Mouse (Mus musculus) urinary bladder, adult 2 months (tissue): ENCODE results near the gene 1500009C09Rik. TPM values are rescaled to one million over a fixed set of nuclear protein-coding genes. Genes with fewer than 3 reads are reported as not detected.

ENCODE experiments used
- DNase-seq: peaks from one replicate; pipeline ENCODE4 v3.0.0; 2022; ENCODE audit warnings: low spot score
- polyA plus RNA-seq: library from polyadenylated mRNA; depleted of rRNA; stranded (reverse); fragments of >200 nt; gene quantifications from 2 replicates; pipeline ENCODE4 v1.2.3, GENCODE M21; 2012; rRNA removed

1500009C09Rik gene
- 0.06 and 0.10 TPM in 2 replicates for polyA plus RNA-seq

DNA sequence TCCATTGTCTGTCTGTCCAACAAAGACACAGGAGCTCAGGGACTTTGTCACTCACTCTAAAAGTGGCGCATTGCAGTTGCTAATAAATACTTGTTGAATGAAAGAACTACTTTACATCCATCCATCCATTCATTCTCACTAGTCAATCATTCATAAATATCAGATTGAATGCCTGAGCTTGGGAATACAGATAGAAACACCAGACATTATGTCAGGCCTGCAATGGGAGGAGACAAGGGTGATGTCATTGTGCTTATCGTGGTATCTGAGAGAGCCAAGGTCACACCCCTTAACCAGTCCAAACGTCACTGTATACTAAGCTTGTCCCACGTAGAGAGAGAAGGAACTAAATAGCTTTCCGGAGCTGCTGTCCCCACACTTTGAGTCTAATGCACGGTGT lies at the start of gene 1500009C09Rik:
Gene 1500009C09Rik, plus strand, starts transcription at position 301 of the 400 bp plus-strand sequence.
- DNase-seq: no peak

- DNase-seq: no peak
These were observed 49.1 kb upstream of the 1500009C09Rik start for GRCm38 (mm10) chr15:82203090-82203489.

GRCm38 (mm10) chr15:82203611-82204351 lies 48.4 kb upstream of the 1500009C09Rik start:
- DNase-seq: no peak

DNA sequence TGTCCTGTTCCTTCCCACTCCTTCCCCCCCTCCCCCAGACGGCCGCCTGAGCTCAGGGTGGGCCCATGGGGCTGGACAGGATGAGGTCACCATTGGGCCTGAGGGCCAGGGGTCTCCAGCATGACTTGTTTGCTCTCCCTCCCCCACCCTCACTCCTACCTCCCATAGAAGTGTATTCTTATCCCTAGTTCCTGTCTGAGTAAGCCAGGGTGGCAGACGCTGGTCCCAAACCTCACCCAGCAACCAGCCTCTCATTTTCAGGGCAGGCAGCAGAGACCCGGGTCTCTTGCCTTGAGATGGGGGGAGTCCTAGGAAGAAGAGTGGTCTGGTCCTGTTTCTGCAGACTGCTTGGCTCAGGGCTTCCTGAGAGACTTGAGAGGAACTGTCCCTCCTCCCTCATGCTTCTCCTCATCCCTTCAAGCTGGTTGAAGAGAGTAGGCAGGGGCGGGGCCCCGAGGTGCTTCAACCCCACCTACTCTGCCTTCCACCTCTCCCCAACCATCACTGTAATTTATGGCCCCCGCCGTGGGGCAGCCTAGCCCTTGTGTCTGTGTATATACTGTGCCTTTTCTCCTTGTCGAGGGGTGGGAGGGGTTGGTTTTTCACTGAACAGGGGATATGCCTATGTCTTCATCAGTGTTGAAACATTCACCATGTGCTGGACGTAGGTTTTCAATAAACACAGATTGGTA lies 47.4 kb upstream of the 1500009C09Rik start:
- DNase-seq: no peak

GRCm38 (mm10) chr15:82206365-82207104 lies 45.7 kb upstream of the 1500009C09Rik start:
- DNase-seq: no peak

DNA sequence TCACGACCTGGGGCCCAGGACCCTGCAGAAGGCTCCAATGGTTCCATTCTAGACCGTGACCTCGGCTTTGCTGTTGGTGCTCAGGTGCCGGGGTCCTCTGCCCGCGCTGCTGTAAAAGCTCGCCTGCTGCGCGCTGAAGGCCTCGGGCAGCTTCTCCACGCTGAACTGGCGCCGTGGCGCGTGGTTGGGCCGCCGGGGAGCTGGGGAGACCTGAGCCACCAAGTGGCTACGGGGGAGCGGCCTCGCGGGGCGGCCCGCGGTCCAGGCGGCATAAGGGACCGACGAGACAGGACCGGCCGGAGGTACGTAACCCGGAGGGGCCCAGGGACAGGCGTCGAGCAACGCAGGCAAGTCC lies 45.1 kb upstream of the 1500009C09Rik start:
- no peak for DNase-seq

DNA sequence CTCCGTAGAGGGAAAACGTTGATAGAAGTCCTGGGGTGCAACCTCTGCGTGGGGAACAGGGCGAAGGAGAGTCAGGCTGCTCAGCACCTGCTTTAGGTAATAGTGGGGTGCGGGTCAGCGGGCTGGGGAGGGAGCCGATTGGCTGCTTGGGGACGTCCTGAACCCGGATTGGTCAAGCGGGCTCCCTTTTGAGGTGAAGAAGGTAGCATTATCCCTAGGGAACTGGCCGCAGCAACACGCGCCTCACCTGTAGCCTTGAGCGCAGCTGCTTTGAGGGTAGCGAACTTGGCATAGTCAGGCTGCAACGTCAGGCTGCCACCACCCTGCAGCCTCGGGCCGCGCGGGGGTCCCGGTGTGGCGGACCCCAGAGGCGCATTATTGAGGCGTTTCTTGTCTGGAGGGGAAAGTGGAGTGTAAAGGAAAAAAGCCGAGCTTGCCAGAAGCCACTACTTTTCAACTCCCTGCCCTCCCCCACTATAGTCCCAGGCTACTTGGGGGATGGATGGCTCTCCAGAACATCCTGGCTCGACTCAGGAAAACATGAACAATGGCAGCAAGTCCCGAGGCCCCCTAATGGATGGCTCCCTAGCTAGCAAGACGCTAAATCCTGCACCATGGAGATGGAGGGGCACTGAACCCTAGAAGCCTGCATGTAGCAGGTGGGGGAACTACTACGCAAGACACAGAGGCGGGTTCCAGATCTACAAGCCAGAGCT lies 44.5 kb upstream of the 1500009C09Rik start:
- no peak for DNase-seq

GRCm38 (mm10) chr15:82208307-82208706 lies 43.9 kb upstream of the 1500009C09Rik start:
- DNase-seq: no peak

DNA sequence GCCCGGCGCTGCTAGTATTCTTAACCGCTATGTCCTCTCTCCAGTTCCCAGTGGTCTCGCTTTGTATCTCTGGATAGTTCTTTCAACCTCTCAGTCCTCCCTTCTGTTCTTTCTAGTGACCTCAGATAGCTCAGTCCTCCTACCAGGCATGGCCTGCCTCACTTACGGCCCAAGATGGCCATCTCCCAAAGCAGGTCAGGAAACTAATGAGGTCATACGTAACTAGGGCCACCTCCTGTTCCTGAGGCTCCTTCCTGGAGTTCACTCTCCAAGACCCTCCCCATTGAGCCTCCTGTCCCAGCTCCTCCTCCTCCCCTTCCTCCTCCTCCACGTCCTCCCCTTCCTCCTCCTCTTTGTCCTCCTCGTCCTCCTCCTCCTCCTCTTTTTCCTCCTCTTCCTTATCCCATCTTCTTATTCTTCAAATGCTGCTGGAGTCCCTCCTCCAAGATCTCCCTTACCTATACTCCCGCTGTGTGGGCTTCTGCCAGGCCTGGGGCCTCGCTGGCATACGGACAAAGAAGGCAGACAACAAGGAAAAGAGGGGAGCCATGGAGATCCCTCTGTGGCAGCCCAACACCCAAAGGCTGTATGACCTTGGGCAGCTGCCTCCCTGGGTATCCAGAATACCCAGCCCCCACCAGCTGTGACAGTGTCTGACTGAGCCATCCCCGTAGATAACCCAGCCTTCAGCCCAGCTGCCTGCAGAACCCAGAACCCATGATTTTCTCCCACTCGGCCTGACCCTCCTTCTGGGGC lies 42.7 kb upstream of the 1500009C09Rik start:
- DNase-seq: no peak

DNA sequence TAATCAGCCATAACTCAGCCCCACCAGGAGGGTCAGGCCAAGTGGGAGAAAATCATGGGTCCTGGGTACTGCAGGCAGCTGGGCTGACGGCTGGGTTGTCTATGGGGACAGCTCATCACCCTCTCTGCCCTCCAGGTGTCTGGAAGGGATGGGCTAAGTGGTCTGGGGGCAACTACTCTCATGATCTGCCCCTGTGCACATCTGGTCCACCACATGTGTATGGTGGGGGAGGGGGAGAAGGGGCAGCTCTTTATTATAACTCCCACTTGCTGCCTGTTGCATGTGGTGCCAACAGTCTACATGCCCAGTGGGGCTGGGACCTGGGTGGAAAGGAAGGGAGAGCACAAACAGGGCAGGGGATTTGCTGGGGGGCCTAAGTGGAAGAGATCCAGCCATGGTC lies 41.4 kb upstream of the 1500009C09Rik start:
- no peak for DNase-seq

GRCm38 (mm10) chr15:82211281-82211680 lies 40.9 kb upstream of the 1500009C09Rik start:
- no peak for DNase-seq

DNA sequence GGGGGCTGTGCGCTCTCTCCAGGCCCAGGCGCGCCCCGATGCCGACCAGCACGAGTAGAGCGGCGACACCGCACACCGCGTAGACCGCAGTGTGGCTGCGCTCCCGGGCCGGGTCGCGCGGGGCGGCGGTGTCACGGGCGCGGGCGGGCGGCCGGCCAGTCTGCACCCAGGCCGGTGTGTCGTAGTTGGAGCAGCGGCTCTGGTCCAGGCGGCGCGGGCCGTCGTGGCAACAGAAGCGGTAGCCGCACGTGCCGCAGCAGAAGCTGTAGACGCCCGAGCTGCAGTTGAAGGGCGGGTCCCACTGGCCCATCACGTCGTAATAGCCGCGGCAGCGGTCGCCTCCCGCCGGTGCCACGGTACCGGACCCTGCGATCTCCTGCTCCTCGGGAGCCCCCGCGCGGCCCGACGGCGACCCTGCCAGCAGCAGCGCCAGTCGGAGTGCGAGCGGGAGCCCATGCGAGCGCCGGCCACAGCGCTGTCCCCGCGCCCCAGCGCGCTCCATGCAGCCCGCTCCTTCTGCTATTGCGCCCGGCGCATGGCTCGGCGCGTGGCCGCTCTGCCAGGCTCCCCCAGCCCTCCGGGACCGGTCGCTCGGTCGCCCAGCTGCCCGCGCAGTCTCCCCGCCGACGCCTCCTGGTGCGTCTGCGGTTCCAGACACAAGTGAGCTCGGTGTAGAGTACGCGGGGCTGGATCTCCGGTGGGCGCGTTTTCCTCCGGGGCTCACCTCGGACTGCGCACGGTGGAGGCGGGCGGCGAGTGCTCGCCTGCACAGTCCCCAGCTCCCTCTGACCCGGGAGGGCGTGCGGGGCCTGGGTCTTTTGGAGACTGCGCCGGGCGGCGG lies 40.1 kb upstream of the 1500009C09Rik start:
- no peak for DNase-seq

GRCm38 (mm10) chr15:82212752-82213063 lies 39.5 kb upstream of the 1500009C09Rik start, which contains the start of gene Shisa8:
TSS of gene Shisa8 (minus strand) at chr15:82212815.
- no peak for DNase-seq

GRCm38 (mm10) chr15:82213222-82213621 lies 39.0 kb upstream of the 1500009C09Rik start:
- no peak for DNase-seq

GRCm38 (mm10) chr15:82215332-82216046 lies 36.7 kb upstream of the 1500009C09Rik start:
- no peak for DNase-seq

DNA sequence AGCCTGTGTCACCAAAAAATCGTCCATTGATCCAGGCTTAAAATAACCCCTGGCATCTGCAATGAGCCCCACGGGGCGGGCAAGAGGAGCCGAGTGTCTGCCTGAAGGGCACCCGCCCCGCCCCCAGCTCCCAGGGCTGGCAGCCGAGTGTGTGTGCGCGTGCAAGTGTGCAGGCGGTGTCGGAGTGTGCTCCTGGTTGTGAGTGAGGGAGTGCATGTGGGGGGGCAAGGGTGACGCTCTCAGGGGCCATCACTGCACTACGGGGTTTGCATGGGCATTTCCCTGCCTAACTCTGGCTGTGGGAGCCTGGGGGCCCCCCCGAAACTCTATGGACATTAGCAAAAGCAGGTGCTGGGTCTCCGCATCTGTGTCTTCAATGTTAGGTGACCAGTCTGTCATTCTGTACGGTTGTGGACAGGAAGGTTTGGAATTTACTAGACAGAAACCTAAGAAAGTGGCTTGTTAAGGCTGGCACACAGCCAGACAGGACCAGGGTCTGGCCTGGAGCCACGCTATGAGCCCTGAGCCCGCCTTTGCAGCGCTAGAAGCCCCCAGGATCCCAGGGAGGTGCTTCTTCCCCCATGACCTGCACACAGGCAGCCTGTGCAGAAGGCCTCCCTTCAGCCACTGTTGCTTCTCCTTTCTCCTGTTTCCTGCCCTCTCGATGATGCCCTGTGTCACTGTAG lies 35.9 kb upstream of the 1500009C09Rik start:
- no peak for DNase-seq

DNA sequence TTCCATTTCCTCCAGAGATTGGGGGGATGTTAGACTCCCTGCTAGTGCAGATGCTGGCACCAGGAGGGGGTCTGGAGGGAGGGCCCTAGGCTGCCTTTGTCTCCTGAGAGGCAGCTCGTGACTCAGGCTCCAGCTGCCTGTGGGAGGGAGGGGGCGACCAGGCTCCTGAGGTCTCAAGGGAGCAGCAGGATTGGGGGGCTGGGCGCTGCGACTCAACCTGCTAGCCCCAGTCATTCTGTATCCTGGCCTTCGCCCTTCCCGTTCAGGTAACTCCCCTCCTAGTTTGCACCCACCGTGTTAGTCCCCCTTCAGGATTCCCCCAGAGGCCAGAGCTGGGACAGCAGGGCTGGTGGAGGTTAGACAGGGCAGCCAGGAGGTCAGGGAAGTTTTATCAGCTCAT lies 35.2 kb upstream of the 1500009C09Rik start:
- DNase-seq: no peak

DNA sequence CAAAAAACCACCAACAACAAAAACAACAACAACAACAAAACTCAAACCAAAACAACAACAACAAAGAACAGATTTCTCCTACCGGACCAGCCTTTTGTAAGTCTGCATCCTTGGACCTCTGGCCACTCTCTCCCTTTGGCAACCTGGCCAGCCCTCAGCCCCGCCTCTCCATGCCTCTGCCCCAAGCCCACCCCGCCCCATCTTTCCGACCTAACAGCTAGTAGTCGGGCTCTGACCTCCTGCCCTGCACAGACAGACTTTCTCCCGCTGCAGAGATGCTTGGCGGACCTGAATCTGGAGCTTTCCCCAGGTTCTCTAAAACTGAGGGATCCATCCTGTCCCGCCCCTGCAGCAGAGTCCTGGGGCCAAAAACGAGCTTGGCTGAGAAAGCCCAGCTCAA lies 34.2 kb upstream of the 1500009C09Rik start:
- DNase-seq: no peak
